Mouse (Mus musculus): ENCODE measurements around the gene Blvrb.

DNA sequence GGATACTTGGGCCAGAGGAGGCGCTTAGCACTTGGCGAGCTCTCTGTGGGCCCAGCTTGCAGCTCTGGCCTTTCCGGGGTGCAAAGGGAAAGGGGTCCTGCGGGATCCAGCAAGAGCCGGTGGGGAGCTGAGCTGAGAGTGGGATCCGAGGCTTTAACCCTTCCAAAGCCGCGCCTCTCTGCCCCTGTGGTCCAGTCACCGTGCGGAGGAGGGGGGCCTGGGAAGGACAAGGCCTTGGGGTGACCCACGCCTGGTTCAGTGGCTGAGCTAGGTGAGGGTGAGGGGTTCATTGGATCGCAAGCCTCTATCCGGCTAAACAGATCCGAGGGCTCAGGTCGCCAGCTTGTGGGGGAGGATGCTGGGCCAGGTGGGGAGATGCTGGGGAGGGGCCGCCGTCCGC is 1.7 kb upstream of the Blvrb start:
- TF ChIP-seq CTCF (IDR thresholded peaks at IDR 0.05; ENCODE audit: low read depth, low read length) (no peak), POLR2A (IDR thresholded peaks at IDR 0.05; ENCODE audit: borderline replicate concordance, low read depth, low read length) (no peak)
